Mouse (Mus musculus): ENCODE measurements at regions not wholly inside any gene's neighbourhood (a gene's known extent, or its start where the extent isn't known, plus 50 kb on each side); places are given as distances from the start of the nearest gene placed in this dataset.
"Not testable (repeated sequence)": the region's sequence is repeated elsewhere in the genome, so short reads cannot be mapped to it uniquely, and the experiment has no call there.

- CTCF ChIA-PET, POLR2A ChIA-PET: not testable (repeated sequence)
These were observed 112.1 kb upstream of the Sipa1l1 start for GRCm38 (mm10) chr12:82056782-82057611.

GRCm38 (mm10) chr12:82064986-82065385 is 104.1 kb upstream of the Sipa1l1 start:
- ChIA-PET POLR2A (interaction anchor here in 1 of 4 experiments (0.7 kb wide), 1 partner anchor 118 kb away, joined by 3 read pairs; no protein-coding TSS in a partner anchor), CTCF (no interaction called here)

GRCm38 (mm10) chr12:82066860-82067259 is 102.3 kb upstream of the Sipa1l1 start:
- POLR2A ChIA-PET, result no interaction called here
- CTCF ChIA-PET, result interaction anchor here in 3 of 4 experiments (0.5 to 1.0 kb wide), 4 partner anchors 14 to 402 kb away, joined by 3 to 4 read pairs (median 3); no protein-coding TSS in a partner anchor

GRCm38 (mm10) chr12:82069621-82070020 is 99.5 kb upstream of the Sipa1l1 start:
- CTCF ChIA-PET, result no interaction called here

GRCm38 (mm10) chr12:82072810-82073465 is 96.2 kb upstream of the Sipa1l1 start:
- ChIA-PET CTCF (no interaction called here), POLR2A (no interaction called here)

More at GRCm38 (mm10) chr12:82069621-82070020, 99.5 kb upstream of the Sipa1l1 start:
- POLR2A ChIA-PET, result interaction anchor here in 1 of 4 experiments (0.7 kb wide), 1 partner anchor 11 kb away, joined by 3 read pairs; no protein-coding TSS in a partner anchor

- CTCF ChIA-PET, result no interaction called here
These were observed 93.5 kb upstream of the Sipa1l1 start for GRCm38 (mm10) chr12:82075479-82076221.

GRCm38 (mm10) chr12:82076766-82077165 is 92.4 kb upstream of the Sipa1l1 start:
- CTCF ChIA-PET, result interaction anchor here in 1 of 4 experiments (0.5 kb wide), 1 partner anchor 13 kb away, joined by 9 read pairs; no protein-coding TSS in a partner anchor
- POLR2A ChIA-PET, result interaction anchor here in 3 of 4 experiments (0.6 to 0.8 kb wide), 4 partner anchors 8 to 546 kb away, joined by 3 to 6 read pairs (median 4); no protein-coding TSS in a partner anchor

More at GRCm38 (mm10) chr12:82075479-82076221, 93.5 kb upstream of the Sipa1l1 start:
- POLR2A ChIA-PET, result interaction anchor here in 1 of 4 experiments (0.8 kb wide), 1 partner anchor 74 kb away, joined by 4 read pairs; no protein-coding TSS in a partner anchor

- POLR2A ChIA-PET, result no interaction called here
These were observed 91.2 kb upstream of the Sipa1l1 start for GRCm38 (mm10) chr12:82077945-82078344.

GRCm38 (mm10) chr12:82078740-82079139 is 90.4 kb upstream of the Sipa1l1 start:
- ChIA-PET POLR2A (interaction anchor here in 1 of 4 experiments (0.6 kb wide), 1 partner anchor 242 kb away, joined by 3 read pairs; no protein-coding TSS in a partner anchor), CTCF (no interaction called here)

More at GRCm38 (mm10) chr12:82077945-82078344, 91.2 kb upstream of the Sipa1l1 start:
- CTCF ChIA-PET, result no interaction called here

GRCm38 (mm10) chr12:82080196-82080880 is 88.8 kb upstream of the Sipa1l1 start:
- CTCF ChIA-PET, result interaction anchor here in 1 of 4 experiments (0.6 kb wide), 1 partner anchor 14 kb away, joined by 3 read pairs; no protein-coding TSS in a partner anchor
- POLR2A ChIA-PET, result interaction anchor here in 1 of 4 experiments (0.5 kb wide), 1 partner anchor 362 kb away, joined by 3 read pairs; no protein-coding TSS in a partner anchor

- CTCF ChIA-PET, result not testable (repeated sequence)
These were observed 86.5 kb upstream of the Sipa1l1 start for GRCm38 (mm10) chr12:82082596-82082995.

GRCm38 (mm10) chr12:82085771-82086400 is 83.2 kb upstream of the Sipa1l1 start:
- ChIA-PET POLR2A (no interaction called here), CTCF (interaction anchor here in 1 of 4 experiments (0.6 kb wide), 1 partner anchor 223 kb away, joined by 5 read pairs; no protein-coding TSS in a partner anchor)

More at GRCm38 (mm10) chr12:82082596-82082995, 86.5 kb upstream of the Sipa1l1 start:
- POLR2A ChIA-PET, result not testable (repeated sequence)

- ChIA-PET POLR2A (no interaction called here), CTCF (interaction anchor here in 1 of 4 experiments (1.0 kb wide), 1 partner anchor 297 kb away, joined by 3 read pairs; no protein-coding TSS in a partner anchor)
These were observed 82.7 kb upstream of the Sipa1l1 start for GRCm38 (mm10) chr12:82086441-82086840.

GRCm38 (mm10) chr12:82089288-82089687 is 79.8 kb upstream of the Sipa1l1 start:
- ChIA-PET POLR2A (interaction anchor here in 1 of 4 experiments (0.6 kb wide), 1 partner anchor 9 kb away, joined by 3 read pairs; no protein-coding TSS in a partner anchor), CTCF (interaction anchor here in 1 of 4 experiments (0.6 kb wide), 1 partner anchor 196 kb away, joined by 9 read pairs; no protein-coding TSS in a partner anchor)

- ChIA-PET CTCF (no interaction called here), POLR2A (interaction anchor here in 2 of 4 experiments (0.8 to 0.9 kb wide), 2 partner anchors 76 to 212 kb away, joined by 3 to 4 read pairs; partner anchors contain the start of gene Sipa1l1 (in 1 of the 2))
These were observed 75.8 kb upstream of the Sipa1l1 start for GRCm38 (mm10) chr12:82093317-82093716.

GRCm38 (mm10) chr12:82095396-82095795 is 73.7 kb upstream of the Sipa1l1 start:
- ChIA-PET POLR2A (no interaction called here), CTCF (interaction anchor here in 2 of 4 experiments (0.5 to 1.6 kb wide), 4 partner anchors 20 to 374 kb away, joined by 3 to 5 read pairs (median 4); no protein-coding TSS in a partner anchor)

- ChIA-PET POLR2A (interaction anchor here in 1 of 4 experiments (1.3 kb wide), 1 partner anchor 69 kb away, joined by 4 read pairs; no protein-coding TSS in a partner anchor), CTCF (no interaction called here)
These were observed 72.0 kb upstream of the Sipa1l1 start for GRCm38 (mm10) chr12:82097126-82097525.

Measured in embryonic stem cell, embryonic (primary cell).